Mouse (Mus musculus): ENCODE measurements around the gene Pdgfd. TPM values are rescaled to one million over a fixed set of nuclear protein-coding genes. Genes with fewer than 3 reads are reported as not detected.
A peak's percentile ranks its signal among the peaks of the same experiment; 100 is the strongest.
"Not testable (repeated sequence)": the region's sequence is repeated elsewhere in the genome, so short reads cannot be mapped to it uniquely, and the experiment has no call there.

Pdgfd gene
- polyA plus RNA-seq (2016; fragmentation: Nextera tagmentation; extraction: Ambion mirVana), result 2.6 and 2.7 TPM in 2 replicates

- peaks cover 12% of the 10 kb centered on the region for H3K4me1 ChIP-seq
Measured at GRCm38 (mm10) chr9:6168391-6169037, at the start of gene Pdgfd. Gene Pdgfd (plus strand): TSS chr9:6168584.

GRCm38 (mm10) chr9:6169038-6169431 is 651 bp downstream of the Pdgfd start:
- Histone ChIP-seq H3K27ac (replicated peaks) (peak overlapping the region; percentile 75), H3K4me3 (peak overlapping the region; percentile 62), H3K9me3 (replicated peaks) (no peaks in the 10 kb centered on the region), H3K27me3 (ENCODE audit: low read depth, poor library complexity, severe bottlenecking) (no peaks in the 10 kb centered on the region; the same call in 1 of the 2 replicates), H3K4me1 (peaks cover 12% of the 10 kb centered on the region), H3K36me3 (no peaks in the 10 kb centered on the region)
- 54% methylated on average over 3 of the region's 3 CpGs for WGBS
- peak; percentile 17 for DNase-seq (ENCODE audit: low spot score)

More at GRCm38 (mm10) chr9:6168391-6169037, at the start of gene Pdgfd:
- no peaks in the 10 kb centered on the region; the same call in 1 of the 2 replicates for H3K27me3 ChIP-seq (ENCODE audit: low read depth, poor library complexity, severe bottlenecking)
- H3K36me3 ChIP-seq, result no peaks in the 10 kb centered on the region
- H3K4me3 ChIP-seq, result peak within 1 kb of the TSS; percentile 62
- peak within 1 kb of the TSS; percentile 75 for H3K27ac ChIP-seq (replicated peaks)
- no peaks in the 10 kb centered on the region for H3K9me3 ChIP-seq (replicated peaks)
- peak; percentile 81 for DNase-seq (ENCODE audit: low spot score)
- WGBS, result 1% methylated on average over 32 of the region's 32 CpGs

- Histone ChIP-seq H3K27me3 (ENCODE audit: low read depth, poor library complexity, severe bottlenecking) (no peaks in the 10 kb centered on the region; the same call in 1 of the 2 replicates), H3K9me3 (replicated peaks) (no peaks in the 10 kb centered on the region), H3K4me3 (no peak overlapping the region), H3K4me1 (peaks cover 12% of the 10 kb centered on the region), H3K36me3 (no peaks in the 10 kb centered on the region), H3K27ac (replicated peaks) (no peak overlapping the region)
- WGBS, result 89% methylated on average over 9 of the region's 9 CpGs
- no peak for DNase-seq (ENCODE audit: low spot score)
Measured at GRCm38 (mm10) chr9:6170962-6171361, 2.6 kb downstream of the Pdgfd start.

GRCm38 (mm10) chr9:6173276-6173675 is 4.9 kb downstream of the Pdgfd start:
- Histone ChIP-seq H3K4me1 (peaks cover 8% of the 10 kb centered on the region), H3K4me3 (no peak overlapping the region), H3K9me3 (replicated peaks) (no peaks in the 10 kb centered on the region), H3K27me3 (ENCODE audit: low read depth, poor library complexity, severe bottlenecking) (no peaks in the 10 kb centered on the region), H3K36me3 (no peaks in the 10 kb centered on the region), H3K27ac (replicated peaks) (no peak overlapping the region)
- 97% methylated on average over 1 of the region's 1 CpGs for WGBS
- no peak for DNase-seq (ENCODE audit: low spot score)

DNA sequence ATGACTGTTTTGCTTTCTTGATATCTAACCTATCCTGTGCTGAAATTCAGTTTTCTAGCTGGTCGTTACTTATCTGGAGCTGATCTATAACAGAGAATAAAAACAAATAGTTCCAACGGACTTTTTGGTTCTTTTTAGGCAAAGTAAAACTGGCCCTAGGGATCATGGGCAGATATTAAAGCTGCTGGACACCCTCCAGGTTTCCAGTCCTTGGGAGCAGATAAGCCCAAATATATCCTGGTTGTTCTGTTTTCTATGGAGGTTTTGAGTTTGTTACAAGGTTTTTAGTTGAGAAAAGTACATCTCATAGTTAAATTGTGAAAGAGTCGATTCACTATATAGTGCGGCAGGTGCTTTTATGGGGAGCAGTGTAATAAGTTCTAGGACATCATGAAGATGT is 7.3 kb downstream of the Pdgfd start:
- Histone ChIP-seq H3K4me3 (no peak overlapping the region), H3K9me3 (replicated peaks) (no peaks in the 10 kb centered on the region), H3K36me3 (no peaks in the 10 kb centered on the region), H3K27ac (replicated peaks) (no peak overlapping the region), H3K4me1 (no peaks in the 10 kb centered on the region), H3K27me3 (ENCODE audit: low read depth, poor library complexity, severe bottlenecking) (no peaks in the 10 kb centered on the region)
- no peak for DNase-seq (ENCODE audit: low spot score)
- WGBS, result 85% methylated on average over 4 of the region's 4 CpGs

GRCm38 (mm10) chr9:6182307-6182923 is 14.0 kb downstream of the Pdgfd start:
- DNase-seq (ENCODE audit: low spot score), result no peak
- Histone ChIP-seq H3K4me3 (no peak overlapping the region), H3K27me3 (ENCODE audit: low read depth, poor library complexity, severe bottlenecking) (no peaks in the 10 kb centered on the region), H3K9me3 (replicated peaks) (no peaks in the 10 kb centered on the region), H3K27ac (replicated peaks) (no peak overlapping the region), H3K36me3 (no peaks in the 10 kb centered on the region), H3K4me1 (no peaks in the 10 kb centered on the region)
- 91% methylated on average over 3 of the region's 3 CpGs for WGBS

- H3K27ac ChIP-seq (replicated peaks), result no peak overlapping the region
- 31% methylated on average over 3 of the region's 3 CpGs for WGBS
- no peak overlapping the region for H3K4me3 ChIP-seq
- DNase-seq (ENCODE audit: low spot score), result no peak
- H3K27me3 ChIP-seq (ENCODE audit: low read depth, poor library complexity, severe bottlenecking), result no peaks in the 10 kb centered on the region
- no peaks in the 10 kb centered on the region for H3K9me3 ChIP-seq (replicated peaks)
- no peaks in the 10 kb centered on the region for H3K36me3 ChIP-seq
- no peaks in the 10 kb centered on the region; the same call in 1 of the 2 replicates for H3K4me1 ChIP-seq
Measured at GRCm38 (mm10) chr9:6187955-6188354, 19.6 kb downstream of the Pdgfd start.

GRCm38 (mm10) chr9:6193352-6193751 is 25.0 kb downstream of the Pdgfd start:
- Histone ChIP-seq H3K4me3 (no peak overlapping the region), H3K27me3 (ENCODE audit: low read depth, poor library complexity, severe bottlenecking) (no peaks in the 10 kb centered on the region), H3K36me3 (no peaks in the 10 kb centered on the region), H3K27ac (replicated peaks) (no peak overlapping the region), H3K4me1 (no peaks in the 10 kb centered on the region; the same call in 1 of the 2 replicates), H3K9me3 (replicated peaks) (no peaks in the 10 kb centered on the region)
- 81% methylated on average over 1 of the region's 1 CpGs for WGBS
- no peak for DNase-seq (ENCODE audit: low spot score)

DNA sequence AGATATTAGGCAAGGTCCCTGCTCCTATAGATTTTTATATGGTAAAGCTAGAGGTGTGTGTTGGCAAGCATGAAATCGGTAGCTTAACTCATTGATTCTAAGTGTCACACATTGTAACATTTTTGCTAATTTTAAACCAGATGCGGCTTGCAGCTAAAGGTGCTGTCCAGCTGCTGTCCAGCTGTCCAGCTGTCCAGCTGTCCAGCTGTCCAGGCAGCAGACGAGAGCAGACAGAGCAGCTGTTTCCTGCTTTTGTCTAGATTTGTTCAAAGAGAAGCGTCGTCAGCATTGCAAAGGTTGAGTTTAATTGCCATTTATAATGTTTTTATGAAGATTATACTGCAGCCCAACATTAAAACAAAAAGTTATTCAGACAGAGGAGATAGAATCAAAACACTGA is 44.5 kb downstream of the Pdgfd start:
- Histone ChIP-seq H3K9me3 (replicated peaks) (no peaks in the 10 kb centered on the region), H3K4me3 (no peak overlapping the region), H3K27me3 (ENCODE audit: low read depth, poor library complexity, severe bottlenecking) (no peaks in the 10 kb centered on the region), H3K36me3 (no peaks in the 10 kb centered on the region), H3K4me1 (no peaks in the 10 kb centered on the region), H3K27ac (replicated peaks) (no peak overlapping the region)
- DNase-seq (ENCODE audit: low spot score), result no peak
- WGBS, result 84% methylated on average over 5 of the region's 5 CpGs

- Histone ChIP-seq H3K4me3 (no peak overlapping the region), H3K9me3 (replicated peaks) (no peaks in the 10 kb centered on the region), H3K36me3 (no peaks in the 10 kb centered on the region), H3K27ac (replicated peaks) (no peak overlapping the region), H3K27me3 (ENCODE audit: low read depth, poor library complexity, severe bottlenecking) (no peaks in the 10 kb centered on the region), H3K4me1 (no peaks in the 10 kb centered on the region)
- 81% methylated on average over 1 of the region's 1 CpGs for WGBS
- no peak for DNase-seq (ENCODE audit: low spot score)
Measured at GRCm38 (mm10) chr9:6217505-6217904, 49.1 kb downstream of the Pdgfd start.

DNA sequence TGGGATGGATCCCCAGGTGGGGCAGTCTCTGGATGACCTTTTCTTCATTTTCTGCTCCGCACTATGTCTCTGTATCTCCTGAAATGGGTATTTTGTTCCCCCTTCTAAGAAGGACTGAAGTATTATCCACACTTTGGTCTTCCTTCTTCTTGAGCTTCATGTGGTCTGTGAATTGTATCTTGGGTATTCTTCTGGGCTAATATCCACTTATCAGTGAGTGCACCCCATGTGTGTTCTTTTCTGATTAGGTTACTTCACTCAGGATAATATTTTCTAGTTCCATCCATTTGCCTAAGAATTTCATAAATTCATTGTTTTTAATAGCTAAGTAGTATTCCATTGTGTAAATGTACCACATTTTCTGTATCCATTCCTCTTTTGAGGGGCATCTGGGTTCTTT is 67.6 kb downstream of the Pdgfd start:
- not testable (repeated sequence) for H3K27me3 ChIP-seq (ENCODE audit: low read depth, poor library complexity, severe bottlenecking); DNase-seq (ENCODE audit: low spot score); H3K36me3 ChIP-seq; H3K27ac ChIP-seq (replicated peaks); H3K4me1 ChIP-seq; H3K9me3 ChIP-seq (replicated peaks); H3K4me3 ChIP-seq
- 91% methylated on average over 1 of the region's 1 CpGs for WGBS

- 77% methylated on average over 1 of the region's 1 CpGs for WGBS
- DNase-seq (ENCODE audit: low spot score), result no peak
Measured at GRCm38 (mm10) chr9:6250320-6250719, 81.9 kb downstream of the Pdgfd start.

DNA sequence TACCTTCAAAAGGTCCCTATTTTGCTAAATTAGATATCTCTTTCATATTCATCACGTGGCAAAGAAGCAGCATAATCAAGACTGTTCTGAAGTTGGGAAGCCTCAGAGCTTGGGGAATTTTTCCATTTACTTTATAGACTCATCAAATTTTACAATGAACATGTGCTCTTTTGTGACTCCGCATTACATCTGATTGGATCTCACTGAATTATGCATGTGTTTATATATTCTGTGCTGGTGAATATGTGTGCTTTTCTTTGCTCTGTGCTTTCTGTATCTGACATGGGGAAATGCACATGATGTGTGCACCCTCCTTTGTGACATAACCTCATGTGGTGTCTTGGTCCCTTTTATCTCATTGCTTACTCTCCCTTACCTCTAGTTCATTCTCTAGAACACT is 83.6 kb downstream of the Pdgfd start:
- 0 out of 2 replicates have a peak, but pooled peaks cover 3% of the 10 kb centered on the region for H3K4me1 ChIP-seq
- H3K36me3 ChIP-seq, result no peaks in the 10 kb centered on the region
- whole genome bisulfite sequencing, result 89% methylated on average over 2 of the region's 2 CpGs
- H3K4me3 ChIP-seq, result no peak overlapping the region
- H3K27ac ChIP-seq (replicated peaks), result no peak overlapping the region
- H3K27me3 ChIP-seq (ENCODE audit: low read depth, poor library complexity, severe bottlenecking), result no peaks in the 10 kb centered on the region
- no peak for DNase-seq (ENCODE audit: low spot score)
- no peaks in the 10 kb centered on the region for H3K9me3 ChIP-seq (replicated peaks)

More at GRCm38 (mm10) chr9:6250320-6250719, 81.9 kb downstream of the Pdgfd start:
- Histone ChIP-seq H3K27ac (replicated peaks) (no peak overlapping the region), H3K27me3 (ENCODE audit: low read depth, poor library complexity, severe bottlenecking) (no peaks in the 10 kb centered on the region), H3K9me3 (replicated peaks) (no peaks in the 10 kb centered on the region), H3K36me3 (no peaks in the 10 kb centered on the region), H3K4me1 (0 out of 2 replicates have a peak, but pooled peaks cover 3% of the 10 kb centered on the region), H3K4me3 (no peak overlapping the region)

Data from midbrain, embryonic 10.5 days (tissue).